Mouse (Mus musculus) MEL (cell line): ENCODE results near the gene Mypn.

Experiments
- CHD1 ChIP-seq: IDR thresholded peaks from 2 replicates; pipeline ENCODE4 v1.6.1; 2012; ENCODE audit warnings: low read depth, mild to moderate bottlenecking, inconsistent platforms, low read length, improper control_type of control experiment
- CTCF ChIP-seq, 3 experiments: IDR thresholded peaks in 2 of 3; conservative IDR thresholded peaks in 1 of 3; 2 replicates each; pipeline ENCODE4 v1.5.1; 2011 to 2012; ENCODE audit warnings: low read length in 3 of 3, low read depth in 2 of 3, mild to moderate bottlenecking in 2 of 3, improper control_type of control experiment in 1 of 3, inconsistent platforms in 1 of 3, mixed read lengths in 1 of 3, moderate library complexity in 1 of 3; ENCODE audit not compliant: control insufficient read depth in 1 of 3, insufficient read depth in 1 of 3, poor library complexity in 1 of 3, severe bottlenecking in 1 of 3
- ELF1 ChIP-seq: IDR thresholded peaks from 2 replicates; pipeline ENCODE4 v1.6.1; 2014; ENCODE audit warnings: low read depth, mild to moderate bottlenecking, inconsistent platforms, low read length, improper control_type of control experiment, moderate library complexity
- EP300 ChIP-seq, 2 experiments: IDR thresholded peaks; 2 replicates each; pipeline ENCODE4 v1.6.1; 2011; ENCODE audit warnings: improper control_type of control experiment in 2 of 2, low read length in 2 of 2, low read depth in 1 of 2, mild to moderate bottlenecking in 1 of 2
- MAFK ChIP-seq: IDR thresholded peaks from 2 replicates; pipeline ENCODE4 v1.6.1; 2011; ENCODE audit warnings: low read depth, mild to moderate bottlenecking, low read length, improper control_type of control experiment, borderline replicate concordance
- MAX ChIP-seq: IDR thresholded peaks from 2 replicates; pipeline ENCODE4 v1.6.1; 2011; ENCODE audit warnings: low read length, improper control_type of control experiment
- POLR2A ChIP-seq, 2 experiments: IDR thresholded peaks; 2 replicates each; pipeline ENCODE4 v1.6.1; 2011 to 2012; ENCODE audit warnings: low read length in 2 of 2, mild to moderate bottlenecking in 2 of 2, control low read depth in 1 of 2, improper control_type of control experiment in 1 of 2, low read depth in 1 of 2, moderate library complexity in 1 of 2; ENCODE audit not compliant: control insufficient read depth in 1 of 2, insufficient read depth in 1 of 2, poor library complexity in 1 of 2
- POLR2AphosphoS5 ChIP-seq: IDR thresholded peaks from 2 replicates; pipeline ENCODE4 v1.6.1; 2012; ENCODE audit warnings: low read depth, borderline replicate concordance, mild to moderate bottlenecking, inconsistent platforms, low read length, moderate library complexity, mixed read lengths
- RCOR1 ChIP-seq: IDR thresholded peaks from 2 replicates; pipeline ENCODE4 v1.6.1; 2012; ENCODE audit warnings: low read depth, mild to moderate bottlenecking, inconsistent platforms, low read length, improper control_type of control experiment
- SMC3 ChIP-seq: IDR thresholded peaks from 2 replicates; pipeline ENCODE4 v1.6.1; 2011; ENCODE audit warnings: low read depth, low read length, improper control_type of control experiment
- TAL1 ChIP-seq: IDR thresholded peaks from 2 replicates; pipeline ENCODE4 v1.6.1; 2012; ENCODE audit warnings: mild to moderate bottlenecking, inconsistent platforms, low read length, moderate library complexity, mixed read lengths
- ZNF384 ChIP-seq: IDR thresholded peaks from 2 replicates; pipeline ENCODE4 v1.6.1; 2012; ENCODE audit warnings: low read depth, mild to moderate bottlenecking, inconsistent platforms, low read length, improper control_type of control experiment

- no peak for TF ChIP-seq ZNF384
- peak; percentile 23 to 73 (median 28); a peak in 4 of 6 replicates for TF ChIP-seq CTCF (IDR thresholded peaks at IDR 0.05 in 2 of 3, conservative IDR thresholded peaks at IDR 0.05 in 1 of 3; ENCODE audit: control insufficient read depth in 1 of 3, insufficient read depth in 1 of 3, low read depth in 2 of 3, low read length in 3 of 3, poor library complexity in 1 of 3, severe bottlenecking in 1 of 3)
- no peak for TF ChIP-seq ELF1
- TF ChIP-seq MAX, result no peak
- no peak for TF ChIP-seq CHD1
- no peak for TF ChIP-seq TAL1
- no peak for TF ChIP-seq RCOR1
- no peak for TF ChIP-seq EP300 (IDR thresholded peaks at IDR 0.05; ENCODE audit: low read depth in 1 of 2, low read length in 2 of 2)
- peak; percentile 71 for TF ChIP-seq SMC3
- TF ChIP-seq POLR2A (IDR thresholded peaks at IDR 0.05; ENCODE audit: control insufficient read depth in 1 of 2, insufficient read depth in 1 of 2, low read depth in 1 of 2, low read length in 2 of 2, poor library complexity in 1 of 2), result no peak
- TF ChIP-seq POLR2AphosphoS5, result no peak
- TF ChIP-seq MAFK, result no peak
Measured at GRCm38 (mm10) chr10:63113027-63113604, 90.6 kb downstream of the Mypn start.
